Mouse (Mus musculus) E14TG2a.4 (cell line): Measurements from ENCODE around the gene Nt5c.

Source experiments
- CTCF ChIP-seq: conservative IDR thresholded peaks from 2 replicates; pipeline ENCODE4 v1.5.1; 2014; ENCODE audit warnings: low read length
- NANOG ChIP-seq: IDR thresholded peaks from 2 replicates; pipeline ENCODE4 v1.6.1; 2014; ENCODE audit warnings: borderline replicate concordance, low read length, mixed read lengths
- POU5F1 ChIP-seq: IDR thresholded peaks from 2 replicates; pipeline ENCODE4 v1.6.1; 2014; ENCODE audit warnings: low read length, borderline replicate concordance

- TF ChIP-seq CTCF = no peak
- no peak for TF ChIP-seq POU5F1
- no peak for TF ChIP-seq NANOG
Observed at GRCm38 (mm10) chr11:115535401-115536037, 43.9 kb upstream of the Nt5c start.
